Mouse (Mus musculus) heart, embryonic 16.5 days (tissue): ENCODE measurements around the gene Fam169a. TPM values are rescaled to one million over a fixed set of nuclear protein-coding genes. Genes with fewer than 3 reads are reported as not detected.
A peak's percentile ranks its signal among the peaks of the same experiment; 100 is the strongest.
"Not testable (repeated sequence)": the region's sequence is repeated elsewhere in the genome, so short reads cannot be mapped to it uniquely, and the experiment has no call there.

Source experiments
- ATAC-seq: fragments of 200-750 bp; cut with Nextera tagmentation; replicated peaks from 2 replicates; pipeline ENCODE4 v1.8.0; 2017; ENCODE audit warnings: moderate number of reproducible peaks; ENCODE audit not compliant: insufficient read depth, low FRiP score; ENCODE audit errors: extremely low read depth
- H3K27ac ChIP-seq: fragments of 300-500 bp; sonication (generic); 2 replicates; pipeline ENCODE4 v1.5.1; 2014; ENCODE audit warnings: mild to moderate bottlenecking, low read length, control low read depth, moderate library complexity
- H3K27me3 ChIP-seq: fragments of 300-500 bp; sonication (generic); 2 replicates; pipeline ENCODE4 v1.6.1; 2014; ENCODE audit warnings: low read length, mixed read lengths; ENCODE audit not compliant: control insufficient read depth, insufficient read depth
- H3K36me3 ChIP-seq: fragments of 300-500 bp; sonication (generic); 2 replicates; pipeline ENCODE4 v1.6.1; 2014; ENCODE audit not compliant: control insufficient read depth, insufficient read depth
- H3K4me1 ChIP-seq: fragments of 300-500 bp; sonication (generic); 2 replicates; pipeline ENCODE4 v1.6.1; 2014; ENCODE audit warnings: low read length, mixed read lengths; ENCODE audit not compliant: control insufficient read depth, insufficient read depth
- H3K4me2 ChIP-seq: fragments of 300-500 bp; sonication (generic); 2 replicates; pipeline ENCODE4 v1.6.1; 2014; ENCODE audit warnings: low read depth, mild to moderate bottlenecking, control low read depth, low read length
- H3K4me3 ChIP-seq: fragments of 300-500 bp; sonication (generic); 2 replicates; pipeline ENCODE4 v1.5.1; 2014; ENCODE audit warnings: mild to moderate bottlenecking, control low read depth, low read length
- H3K9ac ChIP-seq: fragments of 300-500 bp; sonication (generic); 2 replicates; pipeline ENCODE4 v1.6.1; 2014; ENCODE audit warnings: low read length, control low read depth
- H3K9me3 ChIP-seq: fragments of 300-500 bp; sonication (generic); replicated peaks from 2 replicates; pipeline ENCODE4 v1.6.1; 2016; ENCODE audit warnings: low read length; ENCODE audit not compliant: control insufficient read depth
- WGBS: fragments of 180-500 bp; shearing (Covaris S2); extraction: QIAGEN DNeasy Blood & Tissue Kit; methylation state at CpG from one replicate; pipeline ENCODE4 v1.1.7; 2014; 5-methylcytosine and 5-hydroxymethylcytosine counted together
- polyA plus RNA-seq: library from polyadenylated mRNA; unstranded; fragments of >200 nt; fragmentation: Nextera tagmentation; extraction: Ambion mirVana; gene quantifications from 2 replicates; pipeline ENCODE4 v1.2.1, GENCODE M21; 2015

Fam169a gene
- polyA plus RNA-seq, 1 experiment from 2014 or later, result 2.5 TPM

DNA sequence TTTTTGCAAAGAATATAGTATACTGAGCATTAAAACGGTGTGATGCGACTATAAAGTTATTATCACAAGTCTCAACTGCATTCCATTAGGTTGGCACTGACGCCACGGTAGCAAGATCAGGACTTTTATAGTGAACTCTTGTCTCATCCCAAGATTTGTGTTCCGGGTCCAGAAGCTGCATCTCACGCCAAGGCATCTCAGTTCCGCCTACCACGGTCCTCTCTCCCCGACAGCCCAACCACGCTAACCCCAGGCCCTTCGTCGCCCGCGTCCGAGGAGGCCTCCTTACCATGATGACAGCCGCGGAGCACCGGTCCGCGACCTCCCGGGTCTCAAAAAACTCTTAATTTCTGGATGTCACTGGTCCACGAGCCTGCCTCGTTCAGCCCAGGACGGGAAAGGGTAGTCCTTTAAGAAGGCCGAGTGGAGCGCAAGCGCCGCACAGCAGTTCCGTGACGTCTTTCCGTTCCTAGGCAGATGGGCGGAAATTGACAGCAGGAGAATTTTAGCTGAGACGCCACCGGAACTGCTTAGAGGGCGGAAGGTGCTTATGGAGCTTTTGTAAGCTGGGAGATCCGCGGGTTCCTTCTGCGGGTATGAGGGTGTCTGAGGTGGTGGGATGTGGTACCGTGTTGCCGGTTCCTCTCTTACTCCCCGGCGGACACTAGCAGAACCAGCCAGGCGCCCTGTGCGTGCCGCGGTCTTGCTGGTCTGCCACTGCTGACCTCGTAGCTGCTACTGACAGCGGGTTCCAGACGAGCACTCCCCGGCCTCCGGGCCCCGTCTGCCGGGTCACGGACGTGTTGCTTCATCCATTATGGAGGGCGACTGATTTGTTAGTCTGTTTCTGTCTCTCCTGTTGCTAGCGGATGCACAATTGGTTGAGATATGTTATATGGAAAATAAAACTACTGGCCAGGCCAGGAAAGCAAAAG, 70.6 kb downstream of the Fam169a start, which contains the start of the genes Gfm2 and Nsa2:
Gfm2 (plus strand) TSS at position 472 of the 935 bp plus-strand sequence.
Nsa2 (minus strand) TSS at position 472 of the 935 bp plus-strand sequence.
- Histone ChIP-seq H3K27me3 (no peaks in the 10 kb centered on the region), H3K9me3 (no peaks in the 10 kb centered on the region), H3K9ac (peak within 1 kb of the TSS; percentile 95), H3K4me2 (peak within 1 kb of the TSS; percentile 68), H3K27ac (peak within 1 kb of the TSS; percentile 92), H3K36me3 (peaks cover 8% of the 10 kb centered on the region), H3K4me1 (peaks cover 8% of the 10 kb centered on the region), H3K4me3 (peak within 1 kb of the TSS; percentile 85)
- peak; percentile 95 for ATAC-seq
- WGBS, result under 1% methylated on average over 57 of the region's 57 CpGs

DNA sequence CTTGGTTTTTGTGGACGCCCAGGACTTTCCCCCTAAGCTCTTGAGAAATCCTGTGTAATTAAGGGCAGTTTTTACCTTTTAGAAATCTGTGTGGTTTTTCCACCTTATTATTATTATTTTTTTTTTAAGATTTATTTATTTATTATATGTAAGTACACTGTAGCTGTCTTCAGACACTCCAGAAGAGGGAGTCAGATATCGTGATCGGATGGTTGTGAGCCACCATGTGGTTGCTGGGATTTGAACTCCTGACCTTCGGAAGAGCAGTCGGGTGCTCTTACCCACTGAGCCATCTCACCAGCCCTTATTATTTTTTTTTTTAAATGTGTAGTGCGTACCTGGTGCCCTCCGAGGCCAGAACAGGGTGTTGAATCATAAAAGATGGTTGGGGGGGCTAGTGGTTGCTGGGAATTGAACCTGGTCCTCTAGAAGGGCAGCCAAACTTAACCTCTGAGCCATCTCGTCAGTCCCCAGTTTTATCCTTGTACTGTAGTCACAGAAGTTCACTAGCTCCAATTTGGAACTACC, 71.4 kb downstream of the Fam169a start:
- 34% methylated on average over 8 of the region's 8 CpGs for WGBS
- peak overlapping the region; percentile 95 for H3K9ac ChIP-seq
- H3K4me2 ChIP-seq, result peak overlapping the region; percentile 48
- H3K36me3 ChIP-seq, H3K4me1 ChIP-seq, H3K27ac ChIP-seq, H3K9me3 ChIP-seq, H3K27me3 ChIP-seq, ATAC-seq: not testable (repeated sequence)
- H3K4me3 ChIP-seq, result peak overlapping the region; percentile 85

DNA sequence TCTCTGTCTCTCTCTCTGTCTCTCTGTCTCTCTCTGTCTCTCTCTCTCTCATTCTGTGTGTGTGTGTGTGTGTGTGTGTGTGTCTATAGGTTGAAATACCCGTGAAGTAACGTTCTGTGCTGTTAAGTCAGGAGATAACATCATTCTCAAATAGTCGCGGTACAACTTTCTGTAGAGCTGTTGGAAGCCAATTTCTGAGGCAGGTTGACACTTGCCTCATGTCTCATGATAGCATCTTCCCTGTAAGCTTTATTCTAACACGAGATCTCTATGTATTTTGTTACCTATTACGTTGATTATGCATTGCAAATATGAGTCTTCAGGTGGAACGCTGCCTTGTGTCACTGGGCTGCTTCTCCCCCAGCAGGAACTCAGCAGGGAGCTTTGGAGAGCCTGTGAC, 75.2 kb downstream of the Fam169a start:
- Histone ChIP-seq H3K36me3 (peaks cover 14% of the 10 kb centered on the region), H3K9me3 (no peaks in the 10 kb centered on the region), H3K9ac (no peak overlapping the region), H3K4me1 (peaks cover 6% of the 10 kb centered on the region; the same call in 1 of the 2 replicates), H3K4me2 (no peak overlapping the region), H3K27me3 (no peaks in the 10 kb centered on the region), H3K4me3 (no peak overlapping the region), H3K27ac (no peak overlapping the region)
- WGBS, result 80% methylated on average over 7 of the region's 7 CpGs
- ATAC-seq, result no peak

DNA sequence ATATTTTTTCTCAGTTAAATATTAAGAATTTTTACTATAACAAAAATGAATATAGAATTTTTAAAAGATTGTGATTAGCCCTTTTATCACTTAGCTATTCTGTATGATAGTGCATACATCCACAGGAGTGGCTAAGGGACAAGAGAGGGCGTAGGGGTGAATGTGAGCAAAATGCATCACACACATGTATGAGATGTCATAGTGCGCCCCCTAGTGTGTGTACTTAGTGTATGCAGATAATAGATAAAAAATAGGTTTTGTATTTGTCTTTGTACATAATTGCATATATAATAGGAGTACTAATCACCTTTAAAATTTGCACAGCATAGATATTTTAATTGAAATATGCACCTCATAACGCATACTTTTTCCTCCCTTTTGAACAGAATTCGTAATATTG, 78.7 kb downstream of the Fam169a start:
- Histone ChIP-seq H3K9me3 (no peaks in the 10 kb centered on the region), H3K9ac (no peak overlapping the region), H3K4me3 (no peak overlapping the region), H3K27ac (no peak overlapping the region), H3K4me1 (no peaks in the 10 kb centered on the region), H3K4me2 (no peak overlapping the region), H3K27me3 (no peaks in the 10 kb centered on the region), H3K36me3 (peaks cover 32% of the 10 kb centered on the region)
- WGBS, result 59% methylated on average over 4 of the region's 4 CpGs
- ATAC-seq, result no peak

DNA sequence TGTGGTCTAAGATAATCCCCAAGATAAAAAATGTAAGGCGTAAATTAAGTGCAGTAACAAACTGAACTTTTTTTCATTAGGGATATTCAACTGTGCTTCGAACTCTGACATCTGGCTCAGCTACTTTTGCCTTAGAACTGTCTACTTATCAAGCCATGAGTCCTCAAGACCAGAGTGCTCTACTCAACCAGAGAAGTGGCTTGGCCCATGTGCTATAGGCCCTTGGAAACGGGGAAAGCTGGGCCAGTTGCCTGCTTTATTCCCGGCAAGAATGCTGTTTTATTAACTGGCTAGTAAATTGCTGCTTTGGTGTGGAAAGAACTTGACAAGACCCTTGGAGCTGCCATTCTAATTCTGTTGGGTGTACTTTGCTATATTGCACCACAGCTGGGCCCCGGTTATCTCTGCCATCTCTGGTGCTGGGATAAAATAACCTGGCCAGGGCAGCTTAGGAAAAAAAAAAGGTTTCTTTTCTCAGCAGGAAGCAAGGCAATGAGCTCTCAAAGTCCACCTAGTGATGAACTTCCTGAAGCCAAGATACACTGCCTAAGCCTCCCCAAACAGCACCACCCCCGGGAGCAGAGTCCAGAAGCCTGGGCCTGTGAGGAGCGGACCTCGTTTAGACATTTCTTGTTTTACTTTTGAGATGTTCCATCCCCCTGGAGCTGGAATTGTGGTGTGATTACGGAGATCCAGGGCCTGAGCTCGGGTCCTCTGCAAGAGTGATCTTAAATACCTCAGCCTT, 108.6 kb downstream of the Fam169a start:
- H3K27me3 ChIP-seq, result no peaks in the 10 kb centered on the region
- no peaks in the 10 kb centered on the region for H3K4me1 ChIP-seq
- H3K36me3 ChIP-seq, result peaks cover 60% of the 10 kb centered on the region
- 83% methylated on average over 10 of the region's 10 CpGs for WGBS
- no peak overlapping the region for H3K27ac ChIP-seq
- H3K9ac ChIP-seq, result no peak overlapping the region
- no peak overlapping the region for H3K4me3 ChIP-seq
- no peak overlapping the region for H3K4me2 ChIP-seq
- ATAC-seq, result no peak
- H3K9me3 ChIP-seq, result no peaks in the 10 kb centered on the region

DNA sequence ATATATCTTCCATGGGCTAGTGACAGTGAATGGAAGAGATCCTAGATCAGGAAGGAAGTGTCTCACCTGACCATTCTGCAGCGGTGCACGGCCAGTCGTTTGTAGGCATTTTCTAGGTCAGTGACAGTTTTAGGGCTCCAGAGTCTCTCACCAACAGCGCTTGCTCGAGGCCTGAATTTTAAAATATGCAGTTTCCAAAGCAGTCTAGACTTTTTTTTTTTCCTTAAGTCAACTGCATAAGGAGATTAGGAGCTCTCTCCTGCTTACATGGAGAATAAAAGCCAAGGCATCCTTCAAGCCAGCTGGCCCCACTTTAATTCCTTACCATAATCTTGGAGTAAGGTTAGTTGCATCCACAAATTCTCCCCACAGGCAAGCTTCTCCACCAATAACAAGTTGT, 109.6 kb downstream of the Fam169a start:
- ATAC-seq, result no peak
- peaks cover 60% of the 10 kb centered on the region for H3K36me3 ChIP-seq
- H3K4me2 ChIP-seq, result no peak overlapping the region
- H3K27ac ChIP-seq, result no peak overlapping the region
- H3K4me3 ChIP-seq, result no peak overlapping the region
- WGBS, result 92% methylated on average over 5 of the region's 5 CpGs
- no peaks in the 10 kb centered on the region for H3K4me1 ChIP-seq
- no peaks in the 10 kb centered on the region for H3K9me3 ChIP-seq
- no peaks in the 10 kb centered on the region for H3K27me3 ChIP-seq
- no peak overlapping the region for H3K9ac ChIP-seq

DNA sequence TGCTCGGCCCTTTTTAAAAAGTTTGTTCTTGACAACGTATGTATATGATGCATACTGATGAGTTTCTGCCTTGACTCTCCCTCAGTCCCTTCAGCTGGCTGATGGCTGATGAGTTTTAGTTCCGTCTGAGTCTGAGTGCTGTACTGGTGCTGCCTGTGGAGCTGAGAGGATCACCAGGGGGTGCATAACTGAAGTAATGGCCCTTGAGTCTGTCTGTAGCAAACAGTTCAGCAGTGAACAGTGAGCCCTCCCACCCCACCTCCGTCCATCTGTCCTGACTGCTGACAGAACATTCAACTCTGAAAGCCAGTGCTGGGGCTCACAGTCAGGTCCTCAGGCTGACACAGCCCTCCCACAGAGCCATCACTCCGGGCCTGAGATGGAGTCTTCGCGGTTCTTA, 111.9 kb downstream of the Fam169a start:
- ATAC-seq, result no peak
- H3K27ac ChIP-seq, result no peak overlapping the region
- no peak overlapping the region for H3K4me3 ChIP-seq
- H3K9ac ChIP-seq, result no peak overlapping the region
- no peak overlapping the region for H3K4me2 ChIP-seq
- H3K9me3 ChIP-seq, result no peaks in the 10 kb centered on the region
- H3K36me3 ChIP-seq, result peaks cover 43% of the 10 kb centered on the region
- H3K27me3 ChIP-seq, result no peaks in the 10 kb centered on the region
- H3K4me1 ChIP-seq, result no peaks in the 10 kb centered on the region
- WGBS, result 76% methylated on average over 7 of the region's 7 CpGs

DNA sequence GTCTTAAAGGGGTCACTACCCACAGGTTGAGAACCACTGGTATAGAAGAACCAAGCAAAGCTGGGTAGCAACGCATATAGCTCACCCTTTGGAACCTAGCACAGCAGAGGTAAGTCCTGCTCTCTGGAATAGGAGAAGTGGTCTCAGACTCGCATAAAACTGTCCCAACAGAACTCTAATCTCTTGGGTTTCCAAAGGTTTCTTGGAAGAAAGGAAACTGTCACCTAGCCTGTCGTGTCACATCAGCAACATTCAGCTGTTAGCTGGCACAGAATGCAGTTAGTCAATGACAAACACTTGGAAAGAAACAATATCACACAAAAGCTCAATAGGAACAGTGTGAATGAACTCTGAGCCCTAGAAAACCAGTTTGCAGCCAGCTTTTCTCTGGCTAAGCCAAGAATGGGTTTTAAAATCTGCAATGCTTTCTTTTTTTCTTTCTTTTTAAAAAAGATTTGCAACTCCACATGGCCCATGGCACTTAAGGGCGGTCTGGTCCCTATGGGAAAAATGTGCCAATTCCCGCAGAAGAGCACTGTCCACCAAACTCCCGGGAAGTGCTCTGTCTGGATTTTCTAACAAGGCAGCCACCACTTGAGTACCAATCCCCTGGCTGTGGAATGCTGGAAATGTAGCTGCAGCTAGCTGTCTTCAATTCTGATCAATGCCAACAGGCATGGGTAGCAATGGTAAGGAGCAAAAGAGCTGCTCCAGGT, 113.2 kb downstream of the Fam169a start:
- WGBS, result 77% methylated on average over 6 of the region's 6 CpGs
- peaks cover 6% of the 10 kb centered on the region for H3K4me1 ChIP-seq

More for the DNA sequence above, 113.2 kb downstream of the Fam169a start:
- Histone ChIP-seq H3K36me3 (peaks cover 30% of the 10 kb centered on the region), H3K9me3 (no peaks in the 10 kb centered on the region), H3K27me3 (no peaks in the 10 kb centered on the region), H3K4me2 (no peak overlapping the region), H3K9ac (no peak overlapping the region), H3K27ac (no peak overlapping the region), H3K4me3 (no peak overlapping the region)
- ATAC-seq, result no peak
